Mouse (Mus musculus) forebrain, embryonic 16.5 days (tissue): Measurements from ENCODE around the gene Gm49355. TPM values are rescaled to one million over a fixed set of nuclear protein-coding genes. Genes with fewer than 3 reads are reported as not detected.

Source experiments
- ATAC-seq: fragments of 200-750 bp; cut with Nextera tagmentation; 2 replicates; pipeline ENCODE4 v1.8.0; 2017; ENCODE audit warnings: mild to moderate bottlenecking, moderate library complexity
- H3K27ac ChIP-seq: fragments of 300-500 bp; sonication (generic); 2 replicates; pipeline ENCODE4 v1.5.1; 2014; ENCODE audit warnings: low read length, control low read depth
- H3K27me3 ChIP-seq: fragments of 300-500 bp; sonication (generic); replicated peaks from 2 replicates; pipeline ENCODE4 v1.6.1; 2014; ENCODE audit warnings: low read length; ENCODE audit not compliant: control insufficient read depth, insufficient read depth
- H3K36me3 ChIP-seq: fragments of 300-500 bp; sonication (generic); 2 replicates; pipeline ENCODE4 v1.6.1; 2014; ENCODE audit not compliant: control insufficient read depth, insufficient read depth
- H3K4me1 ChIP-seq: fragments of 300-500 bp; sonication (generic); replicated peaks from 2 replicates; pipeline ENCODE4 v1.6.1; 2014; ENCODE audit warnings: low read length; ENCODE audit not compliant: control insufficient read depth, insufficient read depth
- H3K4me2 ChIP-seq: fragments of 300-500 bp; sonication (generic); 2 replicates; pipeline ENCODE4 v1.6.1; 2014; ENCODE audit warnings: mild to moderate bottlenecking, low read length, control low read depth
- H3K4me3 ChIP-seq: fragments of 300-500 bp; sonication (generic); replicated peaks from 2 replicates; pipeline ENCODE4 v1.5.1; 2014; ENCODE audit warnings: mild to moderate bottlenecking, low read length, control low read depth
- H3K9ac ChIP-seq: fragments of 300-500 bp; sonication (generic); replicated peaks from 2 replicates; pipeline ENCODE4 v1.6.1; 2014; ENCODE audit warnings: low read depth, low read length, control low read depth
- H3K9me3 ChIP-seq: fragments of 300-500 bp; sonication (generic); 2 replicates; pipeline ENCODE4 v1.6.1; 2016; ENCODE audit warnings: low read length; ENCODE audit not compliant: control insufficient read depth
- WGBS: fragments of 180-500 bp; shearing (Covaris S2); extraction: QIAGEN DNeasy Blood & Tissue Kit; methylation state at CpG from one replicate; pipeline ENCODE4 v1.1.7; 2014; 5-methylcytosine and 5-hydroxymethylcytosine counted together
- polyA plus RNA-seq: library from polyadenylated mRNA; unstranded; fragments of >200 nt; fragmentation: Nextera tagmentation; extraction: Ambion mirVana; gene quantifications from 2 replicates; pipeline ENCODE4 v1.2.1, GENCODE M21; 2015

Gene Gm49355
- polyA plus RNA-seq, 1 experiment from 2014 or later, result 0.29 TPM

- Histone ChIP-seq H3K4me1 (peaks cover 43% of the 10 kb centered on the region), H3K27ac (peak overlapping the region; percentile 88), H3K4me3 (peak overlapping the region; percentile 59), H3K27me3 (peaks cover 44% of the 10 kb centered on the region), H3K36me3 (no peaks in the 10 kb centered on the region), H3K4me2 (peak overlapping the region; percentile 71), H3K9me3 (no peaks in the 10 kb centered on the region), H3K9ac (peak overlapping the region; percentile 83)
- peak; percentile 26 for ATAC-seq
- WGBS, result under 1% methylated on average over 26 of the region's 26 CpGs
These were observed 63.3 kb downstream of the Gm49355 start for GRCm38 (mm10) chr14:12346865-12347600.

- H3K9me3 ChIP-seq, result no peaks in the 10 kb centered on the region
- peaks cover 47% of the 10 kb centered on the region for H3K27me3 ChIP-seq
- H3K9ac ChIP-seq, result peak within 1 kb of the TSS; percentile 83
- H3K27ac ChIP-seq, result peak within 1 kb of the TSS; percentile 88
- peak within 1 kb of the TSS; percentile 59 for H3K4me3 ChIP-seq
- H3K36me3 ChIP-seq, result no peaks in the 10 kb centered on the region
- peaks cover 34% of the 10 kb centered on the region for H3K4me1 ChIP-seq
- WGBS, result 3% methylated on average over 2 of the region's 2 CpGs
- peak within 1 kb of the TSS; percentile 71 for H3K4me2 ChIP-seq
- ATAC-seq, result no peak
These were observed 64.3 kb downstream of the Gm49355 start, which contains the start of gene Fezf2 for GRCm38 (mm10) chr14:12348089-12348488. TSS of gene Fezf2 (minus strand) at chr14:12348189.

- no peaks in the 10 kb centered on the region for H3K9me3 ChIP-seq
- no peak overlapping the region for H3K4me3 ChIP-seq
- no peaks in the 10 kb centered on the region for H3K36me3 ChIP-seq
- no peak overlapping the region for H3K4me2 ChIP-seq
- no peak overlapping the region for H3K27ac ChIP-seq
- peaks cover 44% of the 10 kb centered on the region for H3K27me3 ChIP-seq
- H3K4me1 ChIP-seq, result peaks cover 34% of the 10 kb centered on the region
- ATAC-seq, result no peak
- 29% methylated on average over 15 of the region's 15 CpGs for WGBS
- H3K9ac ChIP-seq, result no peak overlapping the region
These were observed 65.7 kb downstream of the Gm49355 start for GRCm38 (mm10) chr14:12349334-12350090.

- no peaks in the 10 kb centered on the region for H3K9me3 ChIP-seq
- H3K9ac ChIP-seq, result 0 out of 2 replicates have a peak overlapping the region, but pooled peaks have one; percentile 22
- H3K27ac ChIP-seq, result no peak overlapping the region
- WGBS, result 31% methylated on average over 16 of the region's 16 CpGs
- H3K4me2 ChIP-seq, result no peak overlapping the region
- H3K27me3 ChIP-seq, result peaks cover 44% of the 10 kb centered on the region
- H3K4me3 ChIP-seq, result no peak overlapping the region
- H3K4me1 ChIP-seq, result peaks cover 25% of the 10 kb centered on the region
- H3K36me3 ChIP-seq, result no peaks in the 10 kb centered on the region
- no peak for ATAC-seq
These were observed 66.6 kb downstream of the Gm49355 start for GRCm38 (mm10) chr14:12350271-12350916.

Other genes with a start within 250 kb of the Gm49355 start
- gene 3830406C13Rik, start 197 bp downstream of the Gm49355 start, polyA plus RNA-seq, result 46.6 and 50.5 TPM in 2 replicates
- 85.1 and 93.0 TPM in 2 replicates for gene Fezf2, start 64.2 kb downstream of the Gm49355 start, polyA plus RNA-seq